Mouse (Mus musculus): Measurements from ENCODE around the gene Ahnak2.

Ahnak2 gene

GRCm38 (mm10) chr12:112760154-112760926 lies 42.1 kb downstream of the Ahnak2 start, which contains the start of gene Pld4:
Gene Pld4, plus strand, starts transcription at chr12:112760655.
- WGBS = 49% methylated on average over 4 of the region's 4 CpGs

GRCm38 (mm10) chr12:112759471-112759870 lies 43.0 kb downstream of the Ahnak2 start:
- 89% methylated on average over 3 of the region's 3 CpGs for WGBS

- 91% methylated on average over 5 of the region's 5 CpGs for WGBS
Measured at GRCm38 (mm10) chr12:112757896-112758295, 44.6 kb downstream of the Ahnak2 start.

- 82% methylated on average over 4 of the region's 4 CpGs for WGBS
Measured at GRCm38 (mm10) chr12:112755900-112756299, 46.6 kb downstream of the Ahnak2 start.

- WGBS = 54% methylated on average over 2 of the region's 2 CpGs
Measured at GRCm38 (mm10) chr12:112752399-112752798, 50.1 kb downstream of the Ahnak2 start.

GRCm38 (mm10) chr12:112750976-112751375 lies 51.5 kb downstream of the Ahnak2 start:
- 84% methylated on average over 12 of the region's 12 CpGs for WGBS

- 83% methylated on average over 8 of the region's 8 CpGs for WGBS
Measured at GRCm38 (mm10) chr12:112747606-112747970, 54.9 kb downstream of the Ahnak2 start.

- 28% methylated on average over 10 of the region's 10 CpGs for WGBS
Measured at GRCm38 (mm10) chr12:112746808-112747605, 55.5 kb downstream of the Ahnak2 start.

- 82% methylated on average over 4 of the region's 4 CpGs for WGBS
Measured at GRCm38 (mm10) chr12:112746461-112746807, 56.0 kb downstream of the Ahnak2 start.

- 83% methylated on average over 10 of the region's 10 CpGs for WGBS
Measured at GRCm38 (mm10) chr12:112745716-112746115, 56.7 kb downstream of the Ahnak2 start.

- 85% methylated on average over 10 of the region's 10 CpGs for WGBS
Measured at GRCm38 (mm10) chr12:112744891-112745580, 57.4 kb downstream of the Ahnak2 start.

- 81% methylated on average over 11 of the region's 11 CpGs for WGBS
Measured at GRCm38 (mm10) chr12:112744211-112744610, 58.2 kb downstream of the Ahnak2 start.

- WGBS = 37% methylated on average over 25 of the region's 25 CpGs
Measured at GRCm38 (mm10) chr12:112743168-112743975, 59.1 kb downstream of the Ahnak2 start.

GRCm38 (mm10) chr12:112742768-112743167 lies 59.7 kb downstream of the Ahnak2 start:
- WGBS = 52% methylated on average over 6 of the region's 6 CpGs

GRCm38 (mm10) chr12:112739023-112739568 lies 63.4 kb downstream of the Ahnak2 start:
- 70% methylated on average over 24 of the region's 24 CpGs for whole genome bisulfite sequencing

- WGBS = 80% methylated on average over 31 of the region's 31 CpGs
Measured at GRCm38 (mm10) chr12:112738281-112739022, 64.0 kb downstream of the Ahnak2 start.

- WGBS = 61% methylated on average over 14 of the region's 14 CpGs
Measured at GRCm38 (mm10) chr12:112737761-112738160, 64.7 kb downstream of the Ahnak2 start.

GRCm38 (mm10) chr12:112737081-112737480 lies 65.4 kb downstream of the Ahnak2 start:
- WGBS = 88% methylated on average over 7 of the region's 7 CpGs

- 90% methylated on average over 10 of the region's 10 CpGs for WGBS
Measured at GRCm38 (mm10) chr12:112736636-112736925, 65.9 kb downstream of the Ahnak2 start.

GRCm38 (mm10) chr12:112735896-112736635 lies 66.4 kb downstream of the Ahnak2 start:
- WGBS = 80% methylated on average over 29 of the region's 29 CpGs

Measured in cerebral cortex, adult 2 months (tissue).